Mouse (Mus musculus) bone marrow macrophage, adult 2 months (primary cell): ENCODE results near the gene Pkn3.

ENCODE experiments used
- CTCF ChIP-seq: IDR thresholded peaks from 2 replicates; pipeline ENCODE4 v1.5.1; 2012; ENCODE audit warnings: low read depth, mild to moderate bottlenecking, low read length, moderate library complexity
- POLR2A ChIP-seq: IDR thresholded peaks from 2 replicates; pipeline ENCODE4 v1.6.1; 2012; ENCODE audit warnings: mild to moderate bottlenecking, low read depth, low read length, borderline replicate concordance

DNA sequence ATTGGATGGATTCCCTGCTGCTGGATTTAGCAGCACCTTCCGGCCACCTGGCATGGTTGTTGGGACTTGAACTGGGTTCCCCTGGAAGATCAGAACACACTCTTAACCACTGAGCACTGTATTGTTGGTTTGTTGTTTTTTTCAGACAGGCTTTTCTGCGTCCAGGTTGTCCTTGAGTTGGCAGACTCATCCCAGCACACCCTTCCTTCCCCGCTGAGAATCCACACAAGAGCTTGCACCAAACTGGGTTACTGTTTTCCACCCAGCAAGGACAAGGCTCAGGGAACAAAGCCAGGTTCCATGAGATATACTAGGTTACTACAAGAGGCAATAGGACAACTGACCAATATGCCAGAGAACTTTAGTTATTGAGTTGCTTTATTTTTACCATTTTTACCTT lies 20.7 kb upstream of the Pkn3 start:
- TF ChIP-seq CTCF (no peak), POLR2A (no peak)
